Mouse (Mus musculus): Measurements from ENCODE around the gene Rapgefl1. TPM values are rescaled to one million over a fixed set of nuclear protein-coding genes. Genes with fewer than 3 reads are reported as not detected.
A peak's percentile ranks its signal among the peaks of the same experiment; 100 is the strongest.

The Rapgefl1 gene
- 0.21 and 0.24 TPM in 2 replicates for polyA plus RNA-seq (2016; fragmentation: Nextera tagmentation; extraction: Ambion mirVana)

DNA sequence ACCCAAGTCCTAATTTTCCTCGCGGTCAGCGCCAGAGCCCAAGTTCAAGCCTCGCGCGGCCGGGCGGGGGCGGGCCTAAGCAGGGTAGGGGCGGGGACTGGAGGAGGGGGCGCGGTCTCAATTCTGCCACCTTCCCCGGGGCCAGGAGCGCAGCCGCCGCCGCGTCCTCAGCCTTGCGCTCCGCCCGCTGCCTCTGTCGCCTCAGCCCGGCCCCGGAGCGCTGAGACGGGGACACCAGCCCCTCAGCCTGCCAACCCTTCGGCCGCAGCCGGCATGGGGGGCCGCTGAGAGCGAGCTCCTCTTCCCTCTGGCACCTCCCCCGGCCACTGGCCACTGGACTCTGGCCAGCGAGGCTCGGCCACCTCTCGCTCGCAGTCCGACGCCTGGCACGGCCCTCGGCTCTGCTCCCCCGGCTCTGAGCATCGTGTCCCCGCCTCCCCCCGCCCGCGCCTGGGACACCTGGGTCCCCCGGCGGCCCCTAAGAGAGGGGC, at the start of gene Rapgefl1:
Rapgefl1 (plus strand) TSS at position 135 of the 491 bp plus-strand sequence.
- Histone ChIP-seq H3K9me3 (replicated peaks) (no peaks in the 10 kb centered on the region), H3K27me3 (replicated peaks) (peaks cover 53% of the 10 kb centered on the region), H3K4me2 (peak within 1 kb of the TSS; percentile 97), H3K4me3 (peak within 1 kb of the TSS; percentile 63), H3K27ac (no peak within 1 kb of the TSS), H3K4me1 (peaks cover 18% of the 10 kb centered on the region), H3K9ac (peak within 1 kb of the TSS; percentile 75), H3K36me3 (peaks cover 29% of the 10 kb centered on the region)
- ATAC-seq, result peak; percentile 91
- WGBS (ENCODE audit: insufficient replicate concordance), result 1% methylated on average over 44 of the region's 48 CpGs

DNA sequence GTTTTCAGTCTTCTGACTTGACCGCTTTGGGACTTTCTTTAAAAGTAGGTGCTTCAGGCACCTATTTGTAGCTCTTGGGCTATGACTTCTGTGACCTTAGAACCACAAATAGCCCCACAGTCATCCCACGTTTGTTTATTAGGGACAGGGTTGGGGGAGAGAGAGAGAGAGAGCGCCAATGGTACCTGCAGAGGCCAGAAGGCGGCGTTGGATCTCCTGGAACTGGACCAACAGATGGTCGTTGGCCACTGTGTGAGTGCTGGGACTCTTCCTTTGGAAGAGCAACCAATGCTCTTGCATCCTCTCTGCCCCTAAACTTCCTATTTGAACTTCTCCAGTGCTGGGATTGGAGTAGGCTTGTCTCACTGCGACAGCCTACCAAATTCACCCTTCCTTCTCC, 49.4 kb upstream of the Rapgefl1 start:
- peak overlapping the region; percentile 18; the same call in 1 of the 2 replicates for H3K4me3 ChIP-seq
- no peaks in the 10 kb centered on the region for H3K9me3 ChIP-seq (replicated peaks)
- peak overlapping the region; percentile 60; the same call in 1 of the 2 replicates for H3K4me2 ChIP-seq
- H3K27me3 ChIP-seq (replicated peaks), result no peaks in the 10 kb centered on the region
- no peak for ATAC-seq
- H3K36me3 ChIP-seq, result no peaks in the 10 kb centered on the region
- 33% methylated on average over 7 of the region's 7 CpGs for WGBS (ENCODE audit: insufficient replicate concordance)
- peak overlapping the region; percentile 66 for H3K27ac ChIP-seq
- peaks cover 97% of the 10 kb centered on the region for H3K4me1 ChIP-seq
- no peak overlapping the region for H3K9ac ChIP-seq

DNA sequence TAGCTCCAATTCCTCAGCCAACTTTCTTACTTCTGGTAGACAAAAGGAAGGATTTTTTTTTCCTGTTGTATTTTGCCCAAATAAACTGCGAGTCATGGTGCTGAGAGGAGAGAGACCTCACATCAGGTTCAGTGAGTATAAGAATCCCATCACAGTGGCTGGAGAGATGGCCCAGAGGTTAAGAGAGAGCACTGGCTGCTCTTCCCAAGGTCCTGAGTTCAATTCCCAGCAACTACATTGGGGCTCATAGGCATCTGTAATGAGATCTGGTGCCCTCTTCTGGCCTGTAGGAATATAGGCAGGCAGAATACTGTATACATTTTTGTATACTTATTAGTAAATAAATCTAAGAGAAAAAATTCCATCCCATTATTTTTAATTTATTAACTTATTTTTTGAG, 48.9 kb upstream of the Rapgefl1 start:
- 94% methylated on average over 1 of the region's 1 CpGs for WGBS (ENCODE audit: insufficient replicate concordance)
- no peak overlapping the region for H3K4me3 ChIP-seq
- peak overlapping the region; percentile 66; the same call in 1 of the 2 replicates for H3K27ac ChIP-seq
- no peaks in the 10 kb centered on the region for H3K36me3 ChIP-seq
- H3K4me2 ChIP-seq, result no peak overlapping the region
- H3K9ac ChIP-seq, result no peak overlapping the region
- peaks cover 97% of the 10 kb centered on the region for H3K4me1 ChIP-seq
- ATAC-seq, result no peak
- H3K9me3 ChIP-seq (replicated peaks), result no peaks in the 10 kb centered on the region
- no peaks in the 10 kb centered on the region for H3K27me3 ChIP-seq (replicated peaks)

DNA sequence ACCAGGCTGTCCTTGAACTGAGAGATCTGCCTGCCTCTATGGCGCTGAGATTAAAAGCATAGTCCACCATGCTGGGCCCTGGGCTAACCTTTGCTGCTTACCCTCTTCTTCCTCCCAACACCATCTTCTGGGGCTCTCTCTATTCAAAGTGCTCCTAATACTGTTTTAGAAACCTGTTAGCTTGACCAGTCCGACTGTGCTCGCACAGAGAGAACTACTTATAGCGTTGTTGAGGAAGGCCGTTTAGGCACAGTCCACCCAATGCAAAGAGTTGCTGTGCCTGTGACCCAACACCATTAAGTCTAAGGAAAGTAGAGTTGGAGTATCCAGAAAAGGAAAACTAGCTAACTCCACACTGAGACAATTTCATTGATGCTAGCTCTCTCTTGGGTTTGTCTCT, 48.4 kb upstream of the Rapgefl1 start:
- Histone ChIP-seq H3K4me1 (peaks cover 92% of the 10 kb centered on the region), H3K9me3 (replicated peaks) (no peaks in the 10 kb centered on the region), H3K36me3 (no peaks in the 10 kb centered on the region), H3K9ac (peak overlapping the region; percentile 78; the same call in 1 of the 2 replicates), H3K4me3 (peak overlapping the region; percentile 66; the same call in 1 of the 2 replicates), H3K27me3 (replicated peaks) (no peaks in the 10 kb centered on the region), H3K27ac (peak overlapping the region; percentile 78), H3K4me2 (peak overlapping the region; percentile 94)
- whole genome bisulfite sequencing (ENCODE audit: insufficient replicate concordance), result 93% methylated on average over 5 of the region's 5 CpGs
- ATAC-seq, result no peak

DNA sequence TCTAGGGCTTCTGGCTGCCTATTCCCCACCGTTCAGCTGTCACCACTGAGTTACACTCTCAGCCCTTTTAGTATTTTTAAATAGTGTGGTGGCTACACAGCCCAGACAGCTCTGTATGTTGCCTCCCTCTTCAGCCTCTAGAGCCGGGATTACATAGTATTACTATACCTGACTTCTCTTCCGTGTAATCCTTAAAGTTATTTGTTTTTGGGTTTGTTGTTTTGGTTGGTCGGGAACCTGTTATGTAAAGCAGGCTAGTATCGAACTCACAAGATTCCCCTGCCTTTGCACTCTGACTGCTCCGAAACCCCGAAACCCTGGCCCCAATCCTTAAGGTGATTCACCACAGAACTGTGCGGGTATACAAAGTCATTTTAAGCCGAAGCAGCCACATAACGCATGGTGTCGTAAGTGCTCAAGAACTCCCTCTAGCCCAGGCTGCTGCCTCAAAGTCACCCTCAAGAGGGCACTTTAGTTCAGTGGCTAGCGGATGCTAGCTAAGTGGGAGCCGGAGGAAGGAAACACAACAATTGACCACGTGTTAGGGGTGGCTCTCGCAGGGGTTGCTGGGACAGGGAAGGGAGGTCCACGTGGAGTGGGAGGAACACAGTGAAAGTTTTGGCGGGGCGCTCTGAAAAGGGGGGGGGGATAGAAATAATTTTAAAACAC, 47.9 kb upstream of the Rapgefl1 start:
- peak overlapping the region; percentile 78 for H3K27ac ChIP-seq
- no peaks in the 10 kb centered on the region for H3K36me3 ChIP-seq
- peaks cover 90% of the 10 kb centered on the region for H3K4me1 ChIP-seq
- peak; percentile 82 for ATAC-seq
- peak overlapping the region; percentile 94 for H3K4me2 ChIP-seq
- no peaks in the 10 kb centered on the region for H3K27me3 ChIP-seq (replicated peaks)
- H3K9ac ChIP-seq, result peak overlapping the region; percentile 78
- no peaks in the 10 kb centered on the region for H3K9me3 ChIP-seq (replicated peaks)
- peak overlapping the region; percentile 66 for H3K4me3 ChIP-seq
- WGBS (ENCODE audit: insufficient replicate concordance), result 11% methylated on average over 17 of the region's 18 CpGs

DNA sequence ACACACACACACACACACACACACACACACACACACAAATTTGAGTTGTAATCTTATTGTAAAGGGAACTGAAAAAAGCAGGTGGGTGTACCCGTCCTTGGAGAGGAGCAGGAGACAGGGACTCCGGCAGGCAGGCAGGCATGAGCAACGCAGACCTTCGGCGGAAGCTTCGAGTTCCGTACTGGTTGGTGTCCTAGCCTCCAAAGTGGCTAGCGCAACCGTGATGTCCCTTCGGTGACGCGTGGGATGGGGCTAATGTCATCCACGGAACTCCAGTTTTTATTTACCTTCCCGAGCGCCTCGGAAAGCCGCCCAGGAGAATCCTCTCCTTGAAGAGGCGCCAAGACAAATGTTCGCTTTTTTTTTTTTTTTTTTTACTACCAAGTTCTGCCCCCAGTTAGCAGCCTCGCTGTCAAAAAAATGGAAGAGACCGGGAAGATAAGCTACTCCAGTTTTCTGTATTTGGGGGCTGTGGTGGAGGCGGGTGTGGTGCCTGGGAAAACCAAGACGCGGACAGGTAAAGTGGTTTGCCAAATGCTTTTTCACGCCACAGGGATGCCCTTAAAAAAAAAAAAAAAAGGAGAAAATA, 47.3 kb upstream of the Rapgefl1 start:
- Histone ChIP-seq H3K36me3 (no peaks in the 10 kb centered on the region), H3K4me3 (peak overlapping the region; percentile 66), H3K9me3 (replicated peaks) (no peaks in the 10 kb centered on the region), H3K9ac (peak overlapping the region; percentile 78), H3K27me3 (replicated peaks) (no peaks in the 10 kb centered on the region), H3K4me2 (peak overlapping the region; percentile 94), H3K27ac (peak overlapping the region; percentile 78), H3K4me1 (peaks cover 90% of the 10 kb centered on the region)
- WGBS (ENCODE audit: insufficient replicate concordance), result 1% methylated on average over 25 of the region's 25 CpGs
- ATAC-seq, result peak; percentile 33; the same call in 1 of the 2 replicates

DNA sequence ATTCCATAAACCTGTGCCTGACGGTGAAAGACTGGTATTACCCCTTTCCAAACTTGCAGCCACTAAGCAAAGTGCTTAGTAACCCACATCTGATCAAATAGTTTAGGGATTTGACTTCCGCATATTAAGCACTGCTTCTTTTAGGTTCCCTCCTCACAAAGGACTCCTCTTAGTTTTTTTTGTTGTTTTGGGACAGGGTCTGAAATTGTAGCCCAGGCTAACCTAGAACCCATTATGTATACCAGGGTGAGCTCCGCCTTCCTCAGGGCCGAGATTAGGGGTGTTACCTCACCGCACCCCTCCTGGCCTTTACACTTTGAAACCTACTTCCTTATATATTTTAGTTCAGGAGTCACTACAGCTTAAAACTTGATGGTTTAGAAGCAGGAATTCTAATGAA, 46.8 kb upstream of the Rapgefl1 start:
- Histone ChIP-seq H3K4me3 (peak overlapping the region; percentile 66), H3K27ac (no peak overlapping the region), H3K9me3 (replicated peaks) (no peaks in the 10 kb centered on the region), H3K4me2 (peak overlapping the region; percentile 94), H3K36me3 (no peaks in the 10 kb centered on the region), H3K4me1 (peaks cover 89% of the 10 kb centered on the region), H3K27me3 (replicated peaks) (no peaks in the 10 kb centered on the region), H3K9ac (peak overlapping the region; percentile 78)
- WGBS (ENCODE audit: insufficient replicate concordance), result 23% methylated on average over 5 of the region's 5 CpGs
- ATAC-seq, result no peak

DNA sequence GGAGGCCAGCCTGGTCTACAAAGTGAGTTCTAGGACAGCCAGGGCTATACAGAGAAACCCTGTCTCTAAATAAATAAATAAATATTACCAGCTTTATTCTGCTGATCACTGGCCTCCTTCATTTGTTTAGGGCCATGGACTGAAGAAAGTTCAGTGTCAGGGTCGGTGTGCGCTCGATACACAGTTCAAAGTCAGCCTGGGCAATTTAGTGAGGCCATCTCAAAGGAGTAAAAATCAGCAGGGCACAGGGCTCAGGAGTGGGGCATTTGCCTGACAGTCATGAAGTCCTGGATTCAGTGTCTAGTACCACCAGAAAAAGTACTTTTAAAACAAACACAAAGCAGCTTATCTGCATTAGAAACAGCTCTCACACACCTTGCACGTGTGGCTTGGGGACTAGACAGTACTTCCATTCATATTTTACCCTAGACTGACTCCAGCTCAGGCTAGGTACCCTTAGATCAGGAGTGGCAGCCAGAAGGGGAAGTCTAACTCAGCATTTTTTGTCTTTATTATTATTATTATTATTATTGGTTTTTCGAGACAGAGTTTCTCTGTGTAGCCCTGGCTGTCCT, 45.9 kb upstream of the Rapgefl1 start:
- H3K36me3 ChIP-seq, result no peaks in the 10 kb centered on the region
- no peak overlapping the region for H3K9ac ChIP-seq
- no peak overlapping the region for H3K4me3 ChIP-seq
- WGBS (ENCODE audit: insufficient replicate concordance), result 82% methylated on average over 5 of the region's 5 CpGs
- H3K27ac ChIP-seq, result no peak overlapping the region
- H3K9me3 ChIP-seq (replicated peaks), result no peaks in the 10 kb centered on the region
- ATAC-seq, result no peak
- H3K27me3 ChIP-seq (replicated peaks), result no peaks in the 10 kb centered on the region
- peaks cover 80% of the 10 kb centered on the region for H3K4me1 ChIP-seq
- H3K4me2 ChIP-seq, result no peak overlapping the region

DNA sequence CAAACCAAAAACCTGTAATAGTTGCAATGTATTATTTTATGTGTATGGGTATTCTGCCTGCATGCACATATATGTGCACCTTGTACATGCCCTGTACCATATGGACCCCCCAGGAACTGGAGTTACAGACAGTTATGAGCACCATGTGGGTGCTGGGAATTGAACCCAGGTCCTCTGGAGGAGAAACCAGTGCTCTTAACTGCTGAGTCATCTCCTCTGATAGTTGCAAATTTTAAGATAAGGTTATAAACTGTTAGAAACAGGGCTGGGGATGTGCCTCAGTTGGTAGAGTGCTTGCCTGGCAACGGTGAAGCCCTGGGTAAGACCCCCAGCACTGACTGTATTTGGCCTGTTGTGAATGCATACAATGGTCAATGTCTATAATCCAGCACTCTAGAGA, 45.1 kb upstream of the Rapgefl1 start:
- H3K27ac ChIP-seq, result no peak overlapping the region
- no peaks in the 10 kb centered on the region for H3K9me3 ChIP-seq (replicated peaks)
- peaks cover 78% of the 10 kb centered on the region for H3K4me1 ChIP-seq
- H3K4me2 ChIP-seq, result no peak overlapping the region
- ATAC-seq, result no peak
- no peaks in the 10 kb centered on the region for H3K27me3 ChIP-seq (replicated peaks)
- H3K9ac ChIP-seq, result no peak overlapping the region
- no peak overlapping the region for H3K4me3 ChIP-seq
- H3K36me3 ChIP-seq, result no peaks in the 10 kb centered on the region
- WGBS (ENCODE audit: insufficient replicate concordance), result 69% methylated on average over 1 of the region's 1 CpGs

DNA sequence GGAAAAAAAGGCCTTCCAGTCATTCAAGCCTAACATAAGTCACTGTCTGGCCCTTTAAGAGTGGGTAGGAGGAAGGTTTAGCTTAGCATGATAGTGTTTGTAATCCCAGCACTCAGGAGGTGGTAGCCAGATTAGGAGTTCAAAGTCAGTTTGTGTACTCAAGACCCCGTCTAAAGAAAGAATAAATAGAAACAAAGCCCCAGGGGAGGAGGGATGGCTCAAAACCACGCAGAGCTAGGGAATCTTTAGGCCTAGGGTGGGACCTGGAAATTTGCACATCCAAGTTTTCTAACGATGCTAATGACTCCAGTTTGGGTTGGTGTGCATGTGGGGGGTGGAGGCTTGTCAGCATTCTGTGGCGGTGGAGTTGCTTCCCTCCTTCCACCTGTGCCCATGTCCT, 44.5 kb upstream of the Rapgefl1 start:
- Histone ChIP-seq H3K27ac (no peak overlapping the region), H3K27me3 (replicated peaks) (no peaks in the 10 kb centered on the region), H3K4me1 (peaks cover 78% of the 10 kb centered on the region), H3K36me3 (no peaks in the 10 kb centered on the region), H3K4me2 (no peak overlapping the region), H3K4me3 (no peak overlapping the region), H3K9ac (no peak overlapping the region), H3K9me3 (replicated peaks) (no peaks in the 10 kb centered on the region)
- no peak for ATAC-seq
- WGBS (ENCODE audit: insufficient replicate concordance), result 32% methylated on average over 4 of the region's 4 CpGs

DNA sequence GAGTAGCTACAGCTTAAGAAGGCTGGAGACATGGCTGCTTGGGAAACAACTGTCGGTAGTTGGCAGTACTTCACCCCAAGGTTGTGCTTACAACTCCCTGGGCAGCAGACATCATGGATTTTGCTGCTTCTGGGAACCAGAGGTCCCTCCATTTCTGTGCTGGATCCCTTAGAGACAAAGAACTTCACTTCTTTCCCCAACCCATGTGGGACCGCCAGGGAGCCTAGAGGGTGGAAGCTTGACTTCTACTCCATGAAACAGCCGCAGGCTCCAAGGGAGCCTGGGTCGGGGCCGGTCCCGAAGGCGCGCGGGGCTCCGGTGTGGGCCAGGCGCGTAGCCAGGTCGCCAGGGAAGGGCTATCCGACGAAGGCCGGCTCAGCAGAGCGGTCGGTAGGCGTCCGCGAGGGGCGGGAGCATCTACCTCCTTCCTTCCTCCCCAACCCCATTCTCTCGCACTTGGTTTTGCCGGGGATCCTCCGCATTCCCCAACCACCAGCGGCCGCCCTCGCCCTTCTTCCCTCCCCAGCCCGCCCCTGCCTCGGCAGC, 42.0 kb upstream of the Rapgefl1 start:
- H3K36me3 ChIP-seq, result peaks cover 22% of the 10 kb centered on the region
- peak overlapping the region; percentile 91 for H3K4me3 ChIP-seq
- peak overlapping the region; percentile 98 for H3K27ac ChIP-seq
- ATAC-seq, result peak; percentile 68
- peaks cover 73% of the 10 kb centered on the region for H3K4me1 ChIP-seq
- under 1% methylated on average over 30 of the region's 30 CpGs for WGBS (ENCODE audit: insufficient replicate concordance)
- no peaks in the 10 kb centered on the region for H3K27me3 ChIP-seq (replicated peaks)
- no peaks in the 10 kb centered on the region for H3K9me3 ChIP-seq (replicated peaks)
- H3K9ac ChIP-seq, result peak overlapping the region; percentile 99
- peak overlapping the region; percentile 96 for H3K4me2 ChIP-seq
